Mouse (Mus musculus) olfactory bulb, adult 2 months (tissue): ENCODE data around the gene Urb1. TPM values are rescaled to one million over a fixed set of nuclear protein-coding genes. Genes with fewer than 3 reads are reported as not detected.

Experiments
- H3K27ac ChIP-seq: fragments of 200-500 bp; 2 replicates; pipeline ENCODE4 v1.5.1; 2012; ENCODE audit warnings: low read depth, low read length; ENCODE audit not compliant: insufficient read depth
- H3K4me1 ChIP-seq: fragments of 200-500 bp; 2 replicates; pipeline ENCODE4 v1.6.1; 2012; ENCODE audit warnings: low read length; ENCODE audit not compliant: control insufficient read depth, insufficient read depth
- H3K4me3 ChIP-seq: fragments of 200-500 bp; 2 replicates; pipeline ENCODE4 v1.5.1; 2012; ENCODE audit warnings: mild to moderate bottlenecking, low read depth, low read length, moderate library complexity; ENCODE audit not compliant: insufficient read depth
- CTCF ChIP-seq: fragments of 200-500 bp; IDR thresholded peaks from 2 replicates; pipeline ENCODE4 v1.5.1; 2012; ENCODE audit warnings: low read depth, mild to moderate bottlenecking, low read length, moderate library complexity; ENCODE audit not compliant: insufficient read depth
- POLR2A ChIP-seq: fragments of 200-500 bp; IDR thresholded peaks from 2 replicates; pipeline ENCODE4 v1.6.1; 2012; ENCODE audit warnings: mild to moderate bottlenecking, low read depth, low read length, moderate library complexity; ENCODE audit not compliant: insufficient read depth
- WGBS: fragments of 180-500 bp; shearing (Covaris S2); methylation state at CpG from one replicate; pipeline ENCODE4 v1.1.7; 2018; 5-methylcytosine and 5-hydroxymethylcytosine counted together
- polyA plus RNA-seq: library from polyadenylated mRNA; stranded (reverse); fragments of >200 nt; gene quantifications from 2 replicates; pipeline ENCODE4 v1.2.4, GENCODE M21; 2012; ENCODE audit warnings: low replicate concordance; ENCODE audit not compliant: missing spikeins, insufficient read depth, insufficient read length

The Urb1 gene
- polyA plus RNA-seq, result not detected in 2 replicates

- peaks cover 4% of the 10 kb centered on the region for H3K4me1 ChIP-seq
- peak within 1 kb of the TSS; percentile 17 for H3K27ac ChIP-seq
- TF ChIP-seq CTCF, result no peak
- TF ChIP-seq POLR2A, result peak; percentile 41; the same call in 1 of the 2 replicates
- peak within 1 kb of the TSS; percentile 64 for H3K4me3 ChIP-seq
- under 1% methylated on average over 47 of the region's 47 CpGs for WGBS
Measured at GRCm38 (mm10) chr16:90809975-90810715, at the start of gene Urb1. Gene Urb1 (minus strand): TSS chr16:90810413.

GRCm38 (mm10) chr16:90858206-90858605, 48.0 kb upstream of the Urb1 start:
- 99% methylated on average over 4 of the region's 4 CpGs for whole genome bisulfite sequencing
- Histone ChIP-seq H3K4me1 (no peaks in the 10 kb centered on the region), H3K27ac (no peak overlapping the region), H3K4me3 (no peak overlapping the region)
- TF ChIP-seq POLR2A, result no peak
- no peak for TF ChIP-seq CTCF

- Histone ChIP-seq H3K27ac (no peak overlapping the region), H3K4me3 (no peak overlapping the region), H3K4me1 (no peaks in the 10 kb centered on the region)
- TF ChIP-seq CTCF (no peak), POLR2A (no peak)
- WGBS, result 90% methylated on average over 6 of the region's 6 CpGs
Measured at GRCm38 (mm10) chr16:90856552-90857200, 46.5 kb upstream of the Urb1 start.

- WGBS, result 57% methylated on average over 11 of the region's 11 CpGs
- Histone ChIP-seq H3K4me1 (peaks cover 4% of the 10 kb centered on the region; the same call in 1 of the 2 replicates), H3K4me3 (no peak overlapping the region), H3K27ac (no peak overlapping the region)
- TF ChIP-seq CTCF (no peak), POLR2A (no peak)
Measured at GRCm38 (mm10) chr16:90851621-90852334, 41.6 kb upstream of the Urb1 start.

- Histone ChIP-seq H3K4me3 (no peak overlapping the region), H3K4me1 (peaks cover 5% of the 10 kb centered on the region; the same call in 1 of the 2 replicates), H3K27ac (no peak overlapping the region)
- no peak for TF ChIP-seq CTCF
- no peak for TF ChIP-seq POLR2A
- 35% methylated on average over 7 of the region's 7 CpGs for WGBS
Measured at GRCm38 (mm10) chr16:90850881-90851280, 40.7 kb upstream of the Urb1 start.

- Histone ChIP-seq H3K4me1 (peaks cover 15% of the 10 kb centered on the region), H3K27ac (no peak overlapping the region), H3K4me3 (no peak overlapping the region)
- WGBS, result 67% methylated on average over 12 of the region's 12 CpGs
- TF ChIP-seq CTCF (no peak), POLR2A (no peak)
Measured at GRCm38 (mm10) chr16:90849262-90849661, 39.0 kb upstream of the Urb1 start.

GRCm38 (mm10) chr16:90848697-90849096, 38.5 kb upstream of the Urb1 start:
- Histone ChIP-seq H3K4me3 (no peak overlapping the region), H3K4me1 (peaks cover 15% of the 10 kb centered on the region), H3K27ac (no peak overlapping the region)
- 73% methylated on average over 7 of the region's 7 CpGs for WGBS
- TF ChIP-seq CTCF (no peak), POLR2A (no peak)

- 52% methylated on average over 13 of the region's 13 CpGs for WGBS
- Histone ChIP-seq H3K4me1 (peaks cover 15% of the 10 kb centered on the region), H3K4me3 (no peak overlapping the region), H3K27ac (no peak overlapping the region)
- TF ChIP-seq CTCF (no peak), POLR2A (no peak)
Measured at GRCm38 (mm10) chr16:90845591-90845990, 35.4 kb upstream of the Urb1 start.

- Histone ChIP-seq H3K4me1 (peaks cover 15% of the 10 kb centered on the region), H3K4me3 (no peak overlapping the region), H3K27ac (no peak overlapping the region)
- TF ChIP-seq POLR2A (no peak), CTCF (no peak)
- WGBS, result 38% methylated on average over 6 of the region's 6 CpGs
Measured at GRCm38 (mm10) chr16:90845038-90845437, 34.8 kb upstream of the Urb1 start.
